Mouse (Mus musculus): ENCODE data around the gene Ppp3ca.
A peak's percentile ranks its signal among the peaks of the same experiment; 100 is the strongest.

Ppp3ca gene

DNA sequence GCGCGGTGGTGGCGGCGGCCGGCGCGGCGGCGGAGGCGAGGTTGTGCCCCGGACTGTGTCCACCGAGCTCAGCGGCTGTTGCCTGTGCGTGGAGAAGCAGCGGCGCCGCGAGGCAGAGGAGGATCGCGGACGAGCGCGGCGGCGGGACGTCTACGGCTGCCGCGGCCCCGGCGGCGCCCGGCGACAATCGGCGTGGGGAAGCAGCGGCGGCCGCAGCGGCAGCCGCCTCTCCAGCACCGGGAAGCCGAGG lies at the start of gene Ppp3ca:
Gene Ppp3ca, plus strand, starts transcription at position 15 of the 250 bp plus-strand sequence.
- DNase-seq (ENCODE audit: low read depth, low spot score) = no peak

DNA sequence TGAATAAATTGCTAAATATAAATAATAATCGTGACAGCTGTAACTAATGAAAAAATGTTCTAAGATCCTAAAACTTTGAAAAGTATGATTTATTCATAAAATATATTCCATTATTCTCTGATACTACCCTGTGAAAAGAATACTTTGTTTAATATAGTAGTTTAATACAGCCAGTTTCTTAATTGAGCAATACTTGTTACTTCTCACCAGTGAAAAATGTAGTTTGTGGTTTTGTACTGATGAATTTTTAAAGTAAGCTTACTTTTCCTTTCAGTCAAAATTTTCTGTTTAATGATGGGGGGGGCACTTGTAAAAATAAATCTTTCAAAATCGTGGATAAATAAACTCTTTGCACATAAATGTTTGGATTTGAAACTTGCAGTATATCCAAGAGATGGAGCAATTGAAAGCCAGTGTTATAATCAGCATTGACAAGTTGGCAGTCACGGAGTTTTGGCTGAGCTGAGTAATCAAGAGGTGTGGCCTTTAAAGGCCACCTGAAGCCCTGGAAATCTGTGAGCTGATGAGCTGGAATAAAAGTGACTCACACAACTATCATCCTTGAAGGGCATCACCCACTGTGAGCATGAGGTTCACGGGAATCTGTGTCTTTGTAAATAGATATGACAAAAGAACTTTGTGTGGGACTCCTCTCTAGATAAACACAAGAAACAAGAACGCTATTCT lies 29.2 kb upstream of the Ppp3ca start:
- no peak for DNase-seq (ENCODE audit: low read depth, low spot score)

DNA sequence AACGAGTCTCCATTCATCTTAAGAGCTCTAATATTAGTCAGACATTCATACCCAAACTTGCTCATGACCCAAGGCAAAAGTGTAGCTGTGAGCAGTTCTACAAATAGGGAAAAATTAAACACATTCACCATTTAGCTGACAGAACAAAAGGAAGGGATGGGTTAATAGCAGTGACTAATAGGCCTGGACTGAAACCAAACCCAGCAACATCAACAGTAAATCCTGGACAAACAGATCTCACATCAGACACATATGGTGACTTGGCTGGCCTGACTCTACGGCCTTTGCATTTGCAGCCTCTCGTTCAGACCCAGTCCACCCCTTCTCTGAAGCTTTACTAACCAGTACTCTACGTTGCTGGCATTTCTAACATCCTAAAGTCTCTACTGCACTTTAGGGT lies 19.0 kb upstream of the Ppp3ca start:
- DNase-seq (ENCODE audit: low read depth, low spot score) = no peak

DNA sequence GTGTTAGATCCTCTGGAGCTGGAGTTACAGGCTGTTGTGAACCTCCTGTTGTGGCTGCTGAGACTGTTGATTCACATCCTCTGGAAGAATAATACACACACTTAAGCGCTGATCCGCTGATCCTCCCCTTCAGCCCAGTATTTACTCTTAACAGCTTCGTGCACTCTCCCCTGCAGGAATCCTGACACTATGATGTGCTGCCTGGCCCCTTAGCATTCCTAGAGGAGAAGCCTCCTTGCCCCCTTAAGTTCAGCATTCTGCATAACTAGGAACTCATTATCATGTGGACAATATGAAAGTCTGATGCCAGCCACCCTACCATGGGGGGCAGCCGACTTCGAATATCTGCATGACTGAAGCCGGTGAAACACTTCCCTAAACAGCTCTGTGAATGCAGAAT lies 18.4 kb upstream of the Ppp3ca start:
- DNase-seq (ENCODE audit: low read depth, low spot score) = no peak

DNA sequence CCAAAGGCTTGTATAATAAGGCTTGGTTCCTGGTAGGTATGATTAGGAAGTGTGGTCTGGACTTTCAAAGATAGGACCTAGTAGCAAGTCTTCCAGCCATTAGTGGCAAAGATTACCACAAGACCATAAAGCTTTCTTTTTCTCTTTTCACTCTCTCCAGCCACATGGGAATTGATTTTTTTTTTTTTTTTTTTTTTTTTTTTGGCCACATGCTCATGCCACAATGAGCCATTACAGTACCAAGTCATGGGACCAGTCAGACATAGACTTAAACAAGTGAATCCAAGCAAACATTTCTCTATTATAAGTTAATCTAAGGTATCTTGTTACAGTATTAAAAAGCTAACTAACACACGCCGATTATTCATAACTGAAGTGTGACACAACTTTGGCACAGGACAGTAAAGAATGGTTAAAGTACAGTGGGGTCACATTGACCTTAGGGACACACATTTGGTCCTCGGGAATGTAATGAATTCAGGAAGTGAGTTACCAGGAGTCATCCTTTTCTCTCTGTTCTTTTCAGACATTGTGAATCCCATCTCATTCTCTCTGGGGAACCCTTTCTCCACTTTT lies 13.4 kb upstream of the Ppp3ca start:
- no peak for DNase-seq (ENCODE audit: low read depth, low spot score)

DNA sequence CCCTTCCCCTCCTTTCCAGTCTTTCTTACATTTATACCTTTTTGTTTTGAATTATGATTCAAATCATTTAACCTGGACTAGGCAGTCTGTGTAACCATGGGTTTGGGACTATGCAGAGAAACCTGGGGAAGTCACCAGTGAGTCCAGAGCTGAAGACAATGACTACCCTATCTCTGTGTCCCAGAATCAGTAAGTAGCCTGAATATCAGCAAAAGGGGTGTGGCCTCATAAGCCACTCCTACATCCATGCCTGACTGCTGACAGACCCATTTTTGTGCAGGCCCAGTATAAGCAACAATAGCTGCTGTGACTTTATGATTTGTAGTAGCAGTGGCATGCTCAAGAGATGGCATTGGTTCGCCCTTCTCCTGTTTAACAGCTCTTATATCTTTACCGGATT lies 11.2 kb upstream of the Ppp3ca start:
- no peak for DNase-seq (ENCODE audit: low read depth, low spot score)

DNA sequence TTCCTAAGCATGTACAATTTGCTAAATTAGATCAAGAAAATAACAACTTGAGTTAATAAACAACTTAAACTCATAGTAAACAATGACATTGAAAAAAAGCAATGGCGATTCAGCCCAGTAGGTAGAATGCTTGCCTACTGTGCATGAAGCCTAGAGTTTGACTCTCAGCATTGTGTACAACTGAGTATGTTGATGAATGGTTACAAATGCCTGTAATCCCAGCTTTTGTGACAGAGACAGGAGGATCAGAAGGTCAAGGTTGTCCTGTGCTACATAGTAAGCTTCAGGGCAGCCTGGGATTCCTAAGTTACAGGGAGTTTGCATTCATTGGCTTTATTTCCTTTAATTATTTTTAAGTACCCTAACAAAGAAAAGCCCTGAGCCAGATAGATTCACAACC lies 4.8 kb upstream of the Ppp3ca start:
- DNase-seq (ENCODE audit: low read depth, low spot score) = no peak

DNA sequence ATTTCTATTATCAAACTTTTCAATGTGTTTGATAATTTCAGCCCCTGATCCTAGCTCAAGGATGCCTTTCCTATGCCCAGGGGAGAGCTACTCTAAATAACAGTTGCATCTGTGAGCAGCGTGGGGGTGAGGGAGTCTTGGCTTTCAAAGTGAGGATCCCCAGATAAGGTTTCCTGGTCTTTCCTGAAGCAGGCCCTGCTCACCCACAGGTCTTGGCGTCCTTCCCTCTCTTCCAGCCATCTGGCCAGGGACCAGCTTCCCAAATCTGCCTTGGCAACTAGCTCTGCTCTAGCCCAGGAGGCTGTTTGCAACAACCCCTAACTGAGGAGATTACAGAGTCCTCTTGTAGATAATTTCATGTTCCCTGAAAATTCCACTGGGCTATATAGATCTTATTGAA lies 1.9 kb upstream of the Ppp3ca start:
- no peak for DNase-seq (ENCODE audit: low read depth, low spot score)

DNA sequence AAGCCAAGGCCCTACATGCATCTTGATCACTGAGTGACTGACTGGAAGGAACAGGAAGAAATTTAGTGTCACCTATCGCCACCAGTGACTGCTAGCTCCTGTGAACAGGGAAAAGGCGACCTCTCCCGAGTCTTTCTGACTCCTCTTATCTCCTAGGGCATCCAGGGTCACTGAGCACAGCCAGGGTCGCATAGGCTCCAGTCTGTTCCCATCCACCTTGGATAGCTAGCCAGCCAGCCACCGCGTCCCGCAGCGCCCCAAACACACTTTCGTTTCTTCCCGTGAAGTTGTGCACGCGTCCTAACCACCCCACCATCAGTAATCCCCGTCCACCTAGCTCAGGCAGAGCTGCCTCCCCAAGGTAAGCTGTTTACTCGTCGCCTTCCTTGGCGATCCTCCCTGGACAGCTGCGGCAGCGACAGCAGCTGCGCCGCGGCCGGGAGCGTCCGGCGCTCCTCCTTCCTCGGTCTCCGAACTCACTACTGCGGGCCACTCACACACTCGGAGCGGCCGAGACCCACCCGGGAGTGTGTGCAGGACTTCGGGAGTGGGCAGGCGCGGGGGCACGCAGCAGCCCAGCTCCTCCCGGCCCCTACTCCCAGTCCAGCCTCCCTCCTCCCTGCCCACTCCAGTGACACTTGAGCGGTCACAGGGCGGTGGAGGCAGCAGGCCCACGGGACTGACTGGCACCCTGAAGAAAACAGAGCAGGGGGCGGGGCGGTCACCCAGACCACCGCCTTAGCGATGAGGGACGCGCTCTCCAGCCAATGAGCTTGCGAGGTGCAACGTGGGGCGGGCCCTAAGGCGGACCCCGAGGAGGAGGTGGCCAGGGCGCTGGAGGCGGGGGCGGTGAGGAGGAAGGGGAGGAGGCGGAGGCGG lies 454 bp upstream of the Ppp3ca start:
- peak; percentile 96 for DNase-seq (ENCODE audit: low read depth, low spot score)

DNA sequence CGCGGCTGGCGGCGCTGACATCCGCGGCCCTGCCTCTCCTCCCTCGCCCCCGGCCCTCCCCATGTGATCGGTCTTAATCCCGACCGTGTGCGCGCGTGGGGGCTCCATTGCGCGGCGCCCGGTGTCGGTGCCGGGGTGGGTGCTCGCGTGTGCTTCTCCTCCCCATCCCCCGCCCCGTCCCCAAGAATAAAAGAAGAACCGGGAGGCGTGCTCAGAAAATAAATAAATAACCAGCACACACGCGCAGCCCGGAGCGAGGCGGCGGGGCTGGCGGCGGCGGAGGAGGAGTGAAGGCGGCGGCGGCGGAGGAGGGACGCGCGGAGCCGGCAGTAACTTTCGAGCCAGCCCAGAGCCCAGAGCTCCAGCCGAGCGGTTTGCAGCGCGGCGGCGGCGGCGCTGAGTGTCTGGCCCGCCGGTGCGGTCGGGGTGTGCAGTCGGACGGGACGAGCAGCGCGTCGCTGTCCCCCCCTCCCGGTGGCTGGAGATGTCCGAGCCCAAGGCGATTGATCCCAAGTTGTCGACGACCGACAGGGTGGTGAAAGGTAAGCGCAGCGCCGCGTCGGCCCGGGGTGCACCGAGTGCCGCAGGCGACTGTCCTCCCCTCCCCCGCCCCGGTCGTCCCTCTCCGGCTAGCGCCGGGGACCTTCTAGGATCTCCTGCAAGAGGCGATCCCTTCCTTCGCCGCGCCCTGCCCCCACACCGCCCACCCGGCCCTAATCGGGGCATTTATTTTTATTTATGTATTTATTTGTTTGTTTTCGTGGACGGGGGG lies 622 bp downstream of the Ppp3ca start:
- peak; percentile 73 for DNase-seq (ENCODE audit: low read depth, low spot score)

DNA sequence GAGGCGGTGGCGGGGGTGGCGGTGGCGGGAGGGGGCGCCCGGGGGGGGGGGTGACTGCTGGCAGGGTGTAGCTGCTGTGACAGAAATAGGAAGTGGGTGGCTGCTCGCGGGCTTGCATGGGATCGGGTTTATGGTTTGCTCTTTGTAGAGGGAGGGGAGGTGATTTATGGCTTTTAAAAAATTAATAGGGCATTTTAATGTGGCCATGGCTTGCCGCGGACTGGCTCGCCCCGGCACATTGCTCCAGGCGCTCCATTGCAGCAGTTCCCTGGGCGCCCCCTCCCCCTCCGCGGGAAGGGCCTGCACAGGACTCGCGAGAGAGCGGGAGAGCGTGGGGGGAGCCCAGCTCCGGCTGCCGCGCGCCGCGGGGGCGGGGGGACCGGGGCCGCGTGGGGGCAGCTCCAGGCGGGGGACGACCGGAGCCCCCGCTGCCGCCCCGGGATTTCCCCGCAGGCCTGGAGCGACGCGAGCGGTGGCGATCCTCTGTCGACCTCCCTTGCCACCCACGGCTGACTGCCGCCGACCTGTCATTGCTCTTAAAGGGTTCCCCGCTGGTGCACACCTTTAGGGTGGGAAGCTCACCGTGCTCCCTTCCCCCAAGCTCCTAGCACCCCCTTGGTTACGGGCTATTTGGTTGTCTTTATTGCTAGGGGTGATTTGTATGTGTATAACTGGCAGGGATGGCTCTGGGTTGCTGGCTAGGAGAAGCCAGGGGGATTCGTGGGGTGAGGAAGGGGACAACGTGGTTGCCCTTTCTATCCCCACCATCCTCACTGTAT lies 1.4 kb downstream of the Ppp3ca start:
- DNase-seq (ENCODE audit: low read depth, low spot score) = peak; percentile 75

DNA sequence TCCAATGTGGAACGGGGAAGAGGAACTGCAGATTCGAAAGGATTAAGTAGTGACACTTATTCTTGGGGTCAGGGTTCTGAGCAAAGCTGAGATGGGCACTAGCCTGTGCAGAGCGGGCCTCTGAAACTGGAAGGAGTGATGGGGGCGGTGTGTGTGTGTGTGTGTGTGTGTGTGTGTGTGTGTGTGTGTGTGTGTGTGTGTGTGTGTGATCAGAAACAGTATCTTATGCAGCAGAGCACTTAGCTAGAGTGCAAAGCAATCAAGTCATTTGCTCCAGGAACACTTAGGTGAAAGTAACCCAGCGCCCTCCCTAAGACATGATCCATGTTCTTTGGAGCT lies 2.0 kb downstream of the Ppp3ca start:
- DNase-seq (ENCODE audit: low read depth, low spot score) = peak; percentile 49

DNA sequence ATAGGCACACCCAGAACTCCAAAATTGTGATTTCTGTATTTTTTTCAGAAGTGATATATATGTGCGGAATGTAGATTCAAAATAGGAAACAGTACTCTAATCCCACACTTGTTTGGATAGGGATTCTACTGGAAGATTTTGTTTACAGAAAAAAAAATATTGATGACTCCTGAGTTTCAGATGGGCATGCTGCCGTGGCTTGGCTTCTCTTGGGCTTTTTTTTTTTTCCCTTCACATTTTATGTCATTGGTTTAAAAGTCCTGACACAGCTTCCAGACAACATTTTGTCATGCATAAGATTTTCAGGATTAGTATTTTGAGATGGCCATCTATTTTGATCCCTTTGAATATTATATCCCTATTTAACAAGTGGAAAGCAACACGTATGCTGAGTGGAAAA lies 2.9 kb downstream of the Ppp3ca start:
- no peak for DNase-seq (ENCODE audit: low read depth, low spot score)

DNA sequence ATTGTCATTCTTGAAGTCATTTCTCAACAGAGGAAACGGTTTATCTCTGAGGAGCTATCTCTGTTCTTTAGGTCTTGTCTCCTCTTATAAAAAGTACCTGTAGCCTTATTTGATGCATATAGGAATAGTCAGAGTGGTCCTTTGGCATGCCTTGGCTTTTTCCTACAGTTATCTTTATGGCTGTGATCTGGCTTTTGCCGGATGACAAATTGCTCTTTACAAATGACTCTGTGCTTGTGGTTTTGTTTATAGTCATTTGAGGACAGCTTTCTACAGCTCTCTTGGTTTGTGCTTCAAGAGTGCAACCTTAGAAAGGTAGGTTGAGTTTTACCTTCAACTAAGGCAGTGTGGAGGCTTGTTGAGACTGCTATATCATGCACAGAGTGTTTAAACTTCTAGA lies 3.4 kb downstream of the Ppp3ca start:
- DNase-seq (ENCODE audit: low read depth, low spot score) = no peak

DNA sequence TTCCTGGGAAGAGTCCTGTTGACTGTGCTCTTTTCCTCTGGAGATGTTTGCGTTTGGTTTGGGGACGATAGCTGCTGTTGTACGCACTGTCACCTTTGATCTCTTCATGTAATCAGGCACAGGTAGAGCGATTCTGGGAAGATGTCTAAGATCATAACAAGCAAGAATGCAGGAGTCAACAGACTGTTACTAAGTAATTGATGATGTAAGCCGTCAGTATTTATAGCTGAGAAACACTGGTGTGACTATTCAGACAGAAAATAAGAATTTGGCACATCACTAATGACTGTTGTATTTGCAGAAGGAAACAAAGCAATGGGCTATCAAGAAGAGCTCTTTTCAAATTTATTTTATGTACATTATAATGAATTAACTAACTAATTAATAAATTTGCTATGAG lies 4.6 kb downstream of the Ppp3ca start:
- no peak for DNase-seq (ENCODE audit: low read depth, low spot score)

DNA sequence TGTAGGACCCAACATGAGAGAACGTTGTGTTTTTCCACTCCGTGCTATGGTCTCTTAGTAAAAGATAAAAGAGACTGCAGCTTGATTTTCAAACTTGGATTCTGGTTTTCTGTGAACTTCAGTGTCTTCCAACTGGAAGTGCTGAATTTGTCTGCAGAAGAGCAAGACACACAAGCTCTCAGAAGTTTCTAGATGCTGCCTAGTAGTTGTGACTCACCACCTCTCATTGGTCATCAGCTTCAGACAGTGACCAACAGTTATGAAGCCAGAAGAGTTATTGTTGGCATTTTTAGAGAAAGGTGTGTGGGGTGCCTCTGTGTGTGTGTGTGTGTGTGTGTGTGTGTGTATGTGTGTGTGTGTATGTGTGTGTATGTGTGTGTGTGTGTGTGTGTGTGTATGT lies 7.1 kb downstream of the Ppp3ca start:
- no peak for DNase-seq (ENCODE audit: low read depth, low spot score)

DNA sequence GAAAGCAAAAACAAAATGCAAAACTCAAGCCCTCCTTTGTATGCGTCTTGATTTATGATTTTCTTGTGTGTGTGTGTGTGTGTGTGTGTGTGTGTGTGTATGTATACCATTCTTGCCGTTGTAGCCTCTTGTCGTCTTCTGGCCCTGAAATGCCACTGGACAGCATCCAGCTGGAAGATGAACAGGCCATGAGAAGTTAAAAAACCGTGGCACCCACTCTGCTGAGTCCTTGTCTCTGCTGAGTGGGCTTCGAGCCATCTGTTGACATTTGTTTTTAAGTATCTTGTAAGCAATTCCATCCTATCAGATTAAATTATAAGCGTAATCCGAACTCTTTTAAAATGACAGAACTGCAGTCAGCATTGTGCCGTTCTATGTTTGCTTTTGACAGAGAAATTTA lies 8.5 kb downstream of the Ppp3ca start:
- no peak for DNase-seq (ENCODE audit: low read depth, low spot score)

DNA sequence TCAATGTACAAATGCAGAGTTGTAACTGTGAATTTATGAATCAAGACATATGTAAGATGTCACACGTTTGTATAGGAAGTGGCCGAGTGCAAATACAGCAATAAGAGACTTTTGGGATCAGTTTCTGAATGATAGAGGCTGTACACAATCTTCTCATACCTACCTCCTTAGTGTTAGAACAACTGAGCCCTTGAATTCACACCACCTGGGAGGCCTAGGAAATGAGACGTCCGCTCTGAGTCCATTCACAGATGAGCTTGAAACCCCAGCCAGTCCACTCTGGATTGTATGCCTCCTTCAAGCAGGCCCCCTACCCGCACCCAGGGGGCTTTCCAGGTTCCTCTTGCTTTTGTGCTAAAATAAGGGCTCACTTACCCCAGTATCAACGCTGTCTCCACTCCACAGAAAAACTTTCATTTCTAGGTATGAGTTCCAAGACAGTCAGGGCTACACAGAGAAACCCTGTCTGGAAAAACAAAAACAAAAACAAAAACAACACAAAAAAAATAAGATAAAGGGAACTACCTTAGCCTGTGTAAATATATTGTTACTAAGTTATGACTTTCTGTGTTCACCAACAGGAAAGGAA lies 10.1 kb downstream of the Ppp3ca start:
- DNase-seq (ENCODE audit: low read depth, low spot score) = no peak

DNA sequence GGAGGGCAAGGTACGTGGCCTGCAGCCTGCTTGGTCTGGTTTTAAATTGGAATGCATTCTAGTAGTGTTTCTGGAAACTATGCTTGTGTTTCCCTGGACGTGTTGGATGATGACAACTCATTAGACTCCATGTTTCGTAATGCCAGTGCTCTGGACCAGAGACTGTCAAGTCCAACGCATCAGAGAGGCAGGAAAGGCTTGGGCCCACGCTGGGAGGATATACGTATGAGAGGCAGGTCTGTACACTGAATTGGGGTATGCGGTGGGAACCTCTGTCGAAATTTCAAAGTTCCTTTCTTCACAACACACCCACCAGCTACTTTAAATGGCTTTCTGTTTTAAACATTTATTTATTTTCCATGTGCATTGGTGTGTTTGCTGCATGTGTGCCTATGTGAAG lies 12.3 kb downstream of the Ppp3ca start:
- no peak for DNase-seq (ENCODE audit: low read depth, low spot score)

DNA sequence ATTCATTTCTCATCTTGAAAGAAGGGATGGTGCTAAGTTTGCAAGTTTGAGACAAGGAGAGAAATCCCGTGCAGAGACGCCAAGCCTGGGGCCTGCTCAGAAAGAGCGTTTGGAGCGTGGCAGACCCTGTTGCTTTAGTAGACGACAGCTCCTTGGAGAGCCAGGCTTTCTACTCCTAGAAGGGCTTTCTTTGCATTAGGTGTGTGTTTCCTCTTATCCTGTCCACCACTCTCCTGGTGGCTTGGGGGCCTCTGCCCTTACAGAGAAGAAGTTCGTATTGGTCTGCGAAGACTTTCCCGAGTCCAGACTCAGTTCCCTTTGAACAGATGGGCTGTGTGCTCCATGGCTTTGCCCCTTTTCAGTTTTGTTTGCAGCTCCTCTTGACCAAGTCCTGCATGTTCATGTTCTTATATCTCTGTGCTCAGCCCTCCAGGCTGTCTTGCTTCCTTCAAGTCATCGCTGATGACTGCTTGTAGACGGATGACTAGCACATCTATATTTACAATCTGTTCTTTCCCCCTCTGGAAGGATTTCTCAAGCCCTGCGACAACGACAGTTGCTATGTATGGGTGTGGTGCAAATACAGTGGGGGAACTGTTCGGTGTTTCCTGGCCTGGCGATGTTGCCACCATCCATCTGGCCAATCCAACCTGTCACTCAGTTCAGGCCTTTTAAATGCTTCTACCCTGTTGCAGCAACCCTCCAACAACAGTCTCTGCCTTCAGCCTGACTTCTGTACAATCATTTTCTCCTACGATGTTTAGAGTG lies 14.5 kb downstream of the Ppp3ca start:
- no peak for DNase-seq (ENCODE audit: low read depth, low spot score)

DNA sequence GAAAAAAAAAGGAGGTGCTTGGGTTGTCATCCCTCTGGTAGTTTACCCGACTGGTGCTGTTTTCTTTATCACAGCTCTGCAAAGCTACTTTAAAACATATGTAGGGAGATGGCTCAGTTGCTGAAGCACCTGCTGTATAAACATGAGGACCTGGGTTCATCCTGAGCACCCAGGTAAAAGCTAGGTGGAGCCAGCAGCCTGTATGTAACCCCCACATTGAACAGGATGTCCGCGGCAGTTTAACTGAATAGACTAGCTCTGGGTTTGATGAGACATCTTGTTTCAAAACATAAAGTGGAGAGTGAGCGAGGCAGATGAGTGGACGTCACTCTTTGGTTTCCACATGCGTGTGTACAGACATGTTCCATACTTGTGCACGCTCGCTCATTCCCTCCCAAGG lies 16.5 kb downstream of the Ppp3ca start:
- peak; percentile 24 for DNase-seq (ENCODE audit: low read depth, low spot score)
